ENCODE assay signal across 9 mouse cellular contexts in genomic region chr19:46046621-46047025, GRCm38 (mm10). TPM values are rescaled to one million over a fixed set of nuclear protein-coding genes. Genes with fewer than 3 reads are reported as not detected.
A peak's percentile ranks its signal among the peaks of the same experiment; 100 is the strongest.
DNase-seq lines count a peak whose midpoint lies in the region; ATAC-seq lines count a peak whose summit lies in the region.
"Had no signal": no experiment of that assay in that cellular context is flagged by ENCODE, and none has a peak within 500 bp of the region (broad histone marks: within the 10 kb centered on the region; RNA-seq: fewer than 3 reads in every experiment).

No protein-coding gene starts in this region.

- H3K36me3 ChIP-seq in heart, embryonic 11.5 days (ENCODE audit: control insufficient read depth, insufficient read depth, low read length), result no peaks in the 10 kb centered on the region
- H3K36me3 ChIP-seq in embryonic facial prominence, embryonic 12.5 days, result no peaks in the 10 kb centered on the region
- H3K36me3 ChIP-seq in neural tube, embryonic 12.5 days, result no peaks in the 10 kb centered on the region

- no peak for DNase-seq in heart, postnatal 10 days
- DNase-seq in kidney, postnatal 10 days, result peak; percentile 50
- DNase-seq in right cerebral cortex, postnatal 36 days (ENCODE audit: low spot score in 2 of 2), result no peak
- DNase-seq in gastrocnemius, adult 8-10 months (ENCODE audit: low spot score in 2 of 2), result no peak

- no peaks in the 10 kb centered on the region for H3K9me3 ChIP-seq in heart, embryonic 11.5 days (replicated peaks; ENCODE audit: control insufficient read depth, low read length)
- H3K9me3 ChIP-seq in embryonic facial prominence, embryonic 12.5 days, result no peaks in the 10 kb centered on the region
- no peaks in the 10 kb centered on the region for H3K9me3 ChIP-seq in neural tube, embryonic 12.5 days
- H3K9me3 ChIP-seq: G1E had no signal

- under 1% methylated on average over 10 of the region's 10 CpGs for WGBS in heart, embryonic 11.5 days (ENCODE audit: insufficient replicate concordance)
- WGBS in embryonic facial prominence, embryonic 12.5 days, result 4% methylated on average over 10 of the region's 10 CpGs
- WGBS in neural tube, embryonic 12.5 days, result 9% methylated on average over 10 of the region's 10 CpGs

- H3K9ac ChIP-seq in heart, embryonic 11.5 days (ENCODE audit: low read depth, low read length), result no peak overlapping the region
- H3K9ac ChIP-seq in embryonic facial prominence, embryonic 12.5 days, result no peak overlapping the region
- H3K9ac ChIP-seq in neural tube, embryonic 12.5 days, result no peak overlapping the region

- intact Hi-C loops in heart, postnatal 10 days (cut with DNase I), result no loop called here

- H3K27ac ChIP-seq in heart, embryonic 11.5 days (ENCODE audit: low read depth, low read length), result peak overlapping the region; percentile 98; the same call in 1 of the 2 replicates
- peak overlapping the region; percentile 99 for H3K27ac ChIP-seq in embryonic facial prominence, embryonic 12.5 days
- no peak overlapping the region for H3K27ac ChIP-seq in neural tube, embryonic 12.5 days

- no peaks in the 10 kb centered on the region for H3K27me3 ChIP-seq in heart, embryonic 11.5 days (ENCODE audit: control insufficient read depth, insufficient read depth, low read length)
- no peaks in the 10 kb centered on the region for H3K27me3 ChIP-seq in embryonic facial prominence, embryonic 12.5 days
- H3K27me3 ChIP-seq in neural tube, embryonic 12.5 days (replicated peaks), result no peaks in the 10 kb centered on the region

- peak overlapping the region; percentile 84 for H3K4me2 ChIP-seq in heart, embryonic 11.5 days
- H3K4me2 ChIP-seq in embryonic facial prominence, embryonic 12.5 days (replicated peaks), result peak overlapping the region; percentile 86
- H3K4me2 ChIP-seq in neural tube, embryonic 12.5 days (replicated peaks), result peak overlapping the region; percentile 92; the same call in 1 of the 2 replicates

- H3K4me3 ChIP-seq in heart, embryonic 11.5 days (ENCODE audit: low read depth, low read length), result no peak overlapping the region
- H3K4me3 ChIP-seq in embryonic facial prominence, embryonic 12.5 days, result no peak overlapping the region
- no peak overlapping the region for H3K4me3 ChIP-seq in neural tube, embryonic 12.5 days

- ATAC-seq in heart, embryonic 11.5 days (replicated peaks; ENCODE audit: insufficient number of reproducible peaks, low FRiP score, low TSS enrichment), result no peak
- ATAC-seq in embryonic facial prominence, embryonic 12.5 days (ENCODE audit: insufficient number of reproducible peaks, insufficient read depth, low FRiP score, low TSS enrichment), result no peak
- no peak for ATAC-seq in neural tube, embryonic 12.5 days (ENCODE audit: low FRiP score, low read depth)
- ATAC-seq in monocyte, adult 5-6 weeks (replicated peaks; ENCODE audit: insufficient number of reproducible peaks, low FRiP score, low TSS enrichment, poor library complexity, severe bottlenecking), result no peak

- peaks cover 39% of the 10 kb centered on the region for H3K4me1 ChIP-seq in heart, embryonic 11.5 days (ENCODE audit: control insufficient read depth, insufficient read depth, low read length)
- H3K4me1 ChIP-seq in embryonic facial prominence, embryonic 12.5 days, result peaks cover 37% of the 10 kb centered on the region
- peaks cover 34% of the 10 kb centered on the region for H3K4me1 ChIP-seq in neural tube, embryonic 12.5 days

RNA-seq across cellular contexts. Expression of gene Ldb1, which starts 1.6 kb away (rescaled TPM):
- polyA plus RNA-seq in heart, embryonic 11.5 days (2014; fragmentation: Nextera tagmentation; extraction: Ambion mirVana), result 53.6 and 59.7 TPM in 2 replicates
- total RNA-seq in heart, postnatal 10 days (2021), result 10 to 100 TPM; 62.2 to 72.5 TPM
- polyA plus RNA-seq in embryonic facial prominence, embryonic 12.5 days (2016; fragmentation: Nextera tagmentation; extraction: Ambion mirVana), result 131 and 142 TPM in 2 replicates
- polyA plus RNA-seq in neural tube, embryonic 12.5 days (2016; fragmentation: Nextera tagmentation; extraction: Ambion mirVana), result 139 and 144 TPM in 2 replicates
- total RNA-seq in monocyte, adult 5-6 weeks (2017), result 90.1 to 143 TPM (median 108 TPM) in 3 replicates
- 10 to 100 TPM; 13.3 to 19.7 (median 17.0) TPM for total RNA-seq in gastrocnemius, adult 8-10 months (2022)

RNA-seq across cellular contexts. Expression of gene Pprc1, which starts 1.9 kb away (rescaled TPM):
- 36.8 and 46.7 TPM in 2 replicates for polyA plus RNA-seq in heart, embryonic 11.5 days (2014; fragmentation: Nextera tagmentation; extraction: Ambion mirVana)
- total RNA-seq in heart, postnatal 10 days (2021), result 10 to 100 TPM; 17.5 to 21.4 TPM
- 37.9 and 39.7 TPM in 2 replicates for polyA plus RNA-seq in embryonic facial prominence, embryonic 12.5 days (2016; fragmentation: Nextera tagmentation; extraction: Ambion mirVana)
- 25.6 and 26.2 TPM in 2 replicates for polyA plus RNA-seq in neural tube, embryonic 12.5 days (2016; fragmentation: Nextera tagmentation; extraction: Ambion mirVana)
- total RNA-seq in monocyte, adult 5-6 weeks (2017), result 4.4 to 21.4 TPM (median 6.6 TPM) in 3 replicates
- total RNA-seq in gastrocnemius, adult 8-10 months (2022), result 10 to 100 TPM; 13.0 to 22.8 (median 14.7) TPM

RNA-seq across cellular contexts. Expression of gene Nolc1, which starts 29.0 kb away (rescaled TPM):
- polyA plus RNA-seq in heart, embryonic 11.5 days (2014; fragmentation: Nextera tagmentation; extraction: Ambion mirVana), result 64.1 and 65.4 TPM in 2 replicates
- total RNA-seq in heart, postnatal 10 days (2021), result 10 to 100 TPM; 25.1 to 27.2 TPM
- polyA plus RNA-seq in embryonic facial prominence, embryonic 12.5 days (2016; fragmentation: Nextera tagmentation; extraction: Ambion mirVana), result 93.8 and 102 TPM in 2 replicates
- polyA plus RNA-seq in neural tube, embryonic 12.5 days (2016; fragmentation: Nextera tagmentation; extraction: Ambion mirVana), result 81.7 and 94.9 TPM in 2 replicates
- total RNA-seq in monocyte, adult 5-6 weeks (2017), result 30.2 to 54.5 TPM (median 30.5 TPM) in 3 replicates
- 10 to 100 TPM; 17.4 to 21.4 (median 20.1) TPM for total RNA-seq in gastrocnemius, adult 8-10 months (2022)

RNA-seq across cellular contexts. Expression of gene Hps6, which starts 43.3 kb away (rescaled TPM):
- 3.0 and 3.6 TPM in 2 replicates for polyA plus RNA-seq in heart, embryonic 11.5 days (2014; fragmentation: Nextera tagmentation; extraction: Ambion mirVana)
- 1 to 10 TPM; 6.1 to 6.5 TPM for total RNA-seq in heart, postnatal 10 days (2021)
- polyA plus RNA-seq in embryonic facial prominence, embryonic 12.5 days (2016; fragmentation: Nextera tagmentation; extraction: Ambion mirVana), result 6.1 and 7.2 TPM in 2 replicates
- 4.3 and 5.2 TPM in 2 replicates for polyA plus RNA-seq in neural tube, embryonic 12.5 days (2016; fragmentation: Nextera tagmentation; extraction: Ambion mirVana)
- total RNA-seq in monocyte, adult 5-6 weeks (2017), result 4.3 to 14.7 TPM (median 6.0 TPM) in 3 replicates
- total RNA-seq in gastrocnemius, adult 8-10 months (2022), result 1 to 10 TPM; 3.4 to 5.1 (median 4.1) TPM

RNA-seq across cellular contexts. Expression of gene Armh3, which starts 48.3 kb away (rescaled TPM):
- polyA plus RNA-seq in heart, embryonic 11.5 days (2014; fragmentation: Nextera tagmentation; extraction: Ambion mirVana), result 9.6 and 11.9 TPM in 2 replicates
- 10 to 100 TPM; 16.7 to 17.2 TPM for total RNA-seq in heart, postnatal 10 days (2021)
- 20.0 and 21.5 TPM in 2 replicates for polyA plus RNA-seq in embryonic facial prominence, embryonic 12.5 days (2016; fragmentation: Nextera tagmentation; extraction: Ambion mirVana)
- 21.2 and 23.0 TPM in 2 replicates for polyA plus RNA-seq in neural tube, embryonic 12.5 days (2016; fragmentation: Nextera tagmentation; extraction: Ambion mirVana)
- total RNA-seq in monocyte, adult 5-6 weeks (2017), result 7.5 to 16.0 TPM (median 11.5 TPM) in 3 replicates
- total RNA-seq in gastrocnemius, adult 8-10 months (2022), result 10 to 100 TPM; 11.2 to 12.5 (median 12.1) TPM
